ENCODE assay signal across 11 mouse cellular contexts in genomic region chr17:70748476-70748830, GRCm38 (mm10).
DNase-seq lines count a peak whose midpoint lies in the region; ATAC-seq and TF ChIP-seq lines count a peak whose summit lies in the region.
"Had no signal": no experiment of that assay in that cellular context is flagged by ENCODE, and none has a peak within 500 bp of the region (broad histone marks: within the 10 kb centered on the region; RNA-seq: fewer than 3 reads in every experiment).

No protein-coding gene starts in this region.

- H3K27me3 ChIP-seq in heart, embryonic 15.5 days, result no peaks in the 10 kb centered on the region
- no peaks in the 10 kb centered on the region for H3K27me3 ChIP-seq in embryonic facial prominence, embryonic 11.5 days (ENCODE audit: control insufficient read depth, insufficient read depth, low read length)
- H3K27me3 ChIP-seq in intestine, embryonic 14.5 days (replicated peaks; ENCODE audit: control insufficient read depth, insufficient read depth, low read length), result no peaks in the 10 kb centered on the region
- H3K27me3 ChIP-seq in midbrain, postnatal 0 days (ENCODE audit: insufficient read depth, low read length), result peaks cover 29% of the 10 kb centered on the region; the same call in 1 of the 2 replicates

- no peak for ATAC-seq in heart, embryonic 15.5 days (replicated peaks; ENCODE audit: insufficient number of reproducible peaks, insufficient read depth, low FRiP score, low read depth)
- no peak for ATAC-seq in embryonic facial prominence, embryonic 11.5 days (replicated peaks; ENCODE audit: insufficient number of reproducible peaks, low FRiP score, low TSS enrichment, low read depth)
- ATAC-seq in intestine, embryonic 14.5 days (replicated peaks; ENCODE audit: low FRiP score, low TSS enrichment, low read depth), result 0 out of 2 replicates have a peak, but pooled peaks have one; percentile 2
- no peak for ATAC-seq in midbrain, postnatal 0 days (ENCODE audit: low FRiP score)

- DNase-seq in heart, adult 8-10 months (ENCODE audit: low spot score), result no peak
- no peak for DNase-seq in embryonic facial prominence, embryonic 11.5 days (ENCODE audit: low spot score)
- peak; percentile 71 for DNase-seq in intestine, embryonic 14.5 days (ENCODE audit: low spot score)
- no peak for DNase-seq in midbrain, postnatal 0 days (ENCODE audit: low spot score)
- DNase-seq in thymus, postnatal 36 days, result no peak
- no peak for DNase-seq in cerebellum, adult 9-10 months
- no peak for DNase-seq in right cerebral cortex, adult 18-20 months
- DNase-seq: cerebellum, postnatal 14 days; layer of hippocampus, adult 9-11 months had no signal

- H3K27ac ChIP-seq in heart, embryonic 15.5 days, result peak overlapping the region; percentile 72
- H3K27ac ChIP-seq in embryonic facial prominence, embryonic 11.5 days (replicated peaks; ENCODE audit: low read depth, low read length), result peak overlapping the region; percentile 57; the same call in 1 of the 2 replicates
- peak overlapping the region; percentile 95 for H3K27ac ChIP-seq in intestine, embryonic 14.5 days (ENCODE audit: low read depth)
- H3K27ac ChIP-seq in midbrain, postnatal 0 days (ENCODE audit: low read depth, low read length), result no peak overlapping the region

- H3K36me3 ChIP-seq in heart, embryonic 15.5 days, result no peaks in the 10 kb centered on the region
- H3K36me3 ChIP-seq in embryonic facial prominence, embryonic 11.5 days (replicated peaks; ENCODE audit: control insufficient read depth, insufficient read depth, low read depth, low read length), result no peaks in the 10 kb centered on the region
- H3K36me3 ChIP-seq in intestine, embryonic 14.5 days (ENCODE audit: control insufficient read depth, insufficient read depth, low read length), result no peaks in the 10 kb centered on the region
- no peaks in the 10 kb centered on the region for H3K36me3 ChIP-seq in midbrain, postnatal 0 days (ENCODE audit: insufficient read depth, low read length)
- H3K36me3 ChIP-seq: G1E had no signal

- H3K4me2 ChIP-seq in heart, embryonic 15.5 days, result peak overlapping the region; percentile 78
- H3K4me2 ChIP-seq in embryonic facial prominence, embryonic 11.5 days (ENCODE audit: low read depth, low read length), result peak overlapping the region; percentile 27
- peak overlapping the region; percentile 72 for H3K4me2 ChIP-seq in intestine, embryonic 14.5 days (ENCODE audit: low read length)
- H3K4me2 ChIP-seq in midbrain, postnatal 0 days (ENCODE audit: low read depth, low read length, poor library complexity, severe bottlenecking), result peak overlapping the region; percentile 44; the same call in 1 of the 2 replicates

- peaks cover 36% of the 10 kb centered on the region for H3K4me1 ChIP-seq in heart, embryonic 15.5 days (replicated peaks)
- H3K4me1 ChIP-seq in embryonic facial prominence, embryonic 11.5 days (ENCODE audit: control insufficient read depth, insufficient read depth, low read length), result no peaks in the 10 kb centered on the region; the same call in 1 of the 2 replicates
- peaks cover 36% of the 10 kb centered on the region for H3K4me1 ChIP-seq in intestine, embryonic 14.5 days (replicated peaks; ENCODE audit: control insufficient read depth, insufficient read depth, low read length)
- H3K4me1 ChIP-seq in midbrain, postnatal 0 days (ENCODE audit: insufficient read depth, low read length), result no peaks in the 10 kb centered on the region

- H3K4me3 ChIP-seq in heart, embryonic 15.5 days, result peak overlapping the region; percentile 43
- H3K4me3 ChIP-seq in embryonic facial prominence, embryonic 11.5 days (ENCODE audit: low read depth, low read length), result 0 out of 2 replicates have a peak overlapping the region, but pooled peaks have one; percentile 16
- H3K4me3 ChIP-seq in intestine, embryonic 14.5 days (ENCODE audit: low read depth, low read length), result peak overlapping the region; percentile 31; the same call in 1 of the 2 replicates
- H3K4me3 ChIP-seq in midbrain, postnatal 0 days (ENCODE audit: low read depth, low read length), result no peak overlapping the region

- H3K9ac ChIP-seq in heart, embryonic 15.5 days, result peak overlapping the region; percentile 50; the same call in 1 of the 2 replicates
- H3K9ac ChIP-seq in embryonic facial prominence, embryonic 11.5 days (replicated peaks; ENCODE audit: low read length), result peak overlapping the region; percentile 32
- peak overlapping the region; percentile 38 for H3K9ac ChIP-seq in intestine, embryonic 14.5 days (ENCODE audit: low read length)
- no peak overlapping the region for H3K9ac ChIP-seq in midbrain, postnatal 0 days (replicated peaks; ENCODE audit: low read length, poor library complexity, severe bottlenecking)

- 21% methylated on average over 10 of the region's 10 CpGs for WGBS in heart, embryonic 15.5 days
- 7% methylated on average over 10 of the region's 10 CpGs for WGBS in embryonic facial prominence, embryonic 11.5 days
- WGBS in intestine, embryonic 14.5 days, result 21% methylated on average over 10 of the region's 10 CpGs
- WGBS in midbrain, postnatal 0 days, result 15% methylated on average over 10 of the region's 10 CpGs

- no peak for TF ChIP-seq CTCF in midbrain, postnatal 0 days (IDR thresholded peaks at IDR 0.05)

- H3K9me3 ChIP-seq in heart, embryonic 15.5 days (replicated peaks), result no peaks in the 10 kb centered on the region
- H3K9me3 ChIP-seq in embryonic facial prominence, embryonic 11.5 days (replicated peaks; ENCODE audit: control insufficient read depth, low read length), result no peaks in the 10 kb centered on the region
- H3K9me3 ChIP-seq in intestine, embryonic 14.5 days (ENCODE audit: control insufficient read depth, low read length), result no peaks in the 10 kb centered on the region
- no peaks in the 10 kb centered on the region for H3K9me3 ChIP-seq in midbrain, postnatal 0 days (ENCODE audit: low read length)

Comparison
In these comparisons a context has a peak if more than half of its experiments do, and no peak if none do; other contexts are left out.
1. H3K4me2 ChIP-seq: peak in every context shown above with its lines; median percentile 78 in heart, embryonic 15.5 days; 72 in intestine, embryonic 14.5 days; 44 in midbrain, postnatal 0 days; 27 in embryonic facial prominence, embryonic 11.5 days.